Mouse (Mus musculus) forebrain, embryonic 11.5 days (tissue): Measurements from ENCODE around the gene Plekhf1. TPM values are rescaled to one million over a fixed set of nuclear protein-coding genes. Genes with fewer than 3 reads are reported as not detected.

Experiments
- ATAC-seq: fragments of 200-750 bp; cut with Nextera tagmentation; replicated peaks from 2 replicates; pipeline ENCODE4 v1.8.0; 2017; ENCODE audit warnings: moderate TSS enrichment; ENCODE audit not compliant: low FRiP score
- DNase-seq: peaks from one replicate; pipeline ENCODE4 v3.0.0-alpha.2; 2017; ENCODE audit warnings: low spot score
- H3K27ac ChIP-seq: fragments of 300-500 bp; sonication (generic); 2 replicates; pipeline ENCODE4 v1.5.1; 2014; ENCODE audit warnings: low read depth, low read length
- H3K27me3 ChIP-seq: fragments of 300-500 bp; sonication (generic); 2 replicates; pipeline ENCODE4 v1.6.1; 2014; ENCODE audit warnings: mild to moderate bottlenecking, low read length, mixed read lengths; ENCODE audit not compliant: control insufficient read depth, insufficient read depth
- H3K36me3 ChIP-seq: fragments of 300-500 bp; sonication (generic); 2 replicates; pipeline ENCODE4 v1.6.1; 2014; ENCODE audit warnings: mild to moderate bottlenecking, low read length, moderate library complexity, mixed read lengths; ENCODE audit not compliant: control insufficient read depth, insufficient read depth
- H3K4me1 ChIP-seq: fragments of 300-500 bp; sonication (generic); replicated peaks from 2 replicates; pipeline ENCODE4 v1.6.1; 2014; ENCODE audit warnings: low read length, mixed read lengths; ENCODE audit not compliant: control insufficient read depth, insufficient read depth
- H3K4me2 ChIP-seq: fragments of 300-500 bp; sonication (generic); 2 replicates; pipeline ENCODE4 v1.6.1; 2014; ENCODE audit warnings: low read depth, mild to moderate bottlenecking, low read length, moderate library complexity, mixed read lengths; ENCODE audit not compliant: severe bottlenecking
- H3K4me3 ChIP-seq: fragments of 300-500 bp; sonication (generic); 2 replicates; pipeline ENCODE4 v1.5.1; 2014; ENCODE audit warnings: low read depth, low read length
- H3K9ac ChIP-seq: fragments of 300-500 bp; sonication (generic); 2 replicates; pipeline ENCODE4 v1.6.1; 2014; ENCODE audit warnings: low read length
- H3K9me3 ChIP-seq: fragments of 300-500 bp; sonication (generic); 2 replicates; pipeline ENCODE4 v1.6.1; 2016; ENCODE audit warnings: low read length, mixed read lengths; ENCODE audit not compliant: control insufficient read depth
- WGBS: fragments of 180-500 bp; shearing (Covaris S2); extraction: QIAGEN DNeasy Blood & Tissue Kit; methylation state at CpG from one replicate; pipeline ENCODE4 v1.1.7; 2014; 5-methylcytosine and 5-hydroxymethylcytosine counted together
- polyA plus RNA-seq: library from polyadenylated mRNA; unstranded; fragments of >200 nt; fragmentation: Nextera tagmentation; extraction: Ambion mirVana; gene quantifications from 2 replicates; pipeline ENCODE4 v1.2.1, GENCODE M21; 2014

Gene Plekhf1
- polyA plus RNA-seq, 1 experiment from 2014 or later, result 1.4 TPM

GRCm38 (mm10) chr7:38214473-38215214 is 13.2 kb downstream of the Plekhf1 start:
- no peaks in the 10 kb centered on the region for H3K36me3 ChIP-seq
- no peak for DNase-seq
- H3K9ac ChIP-seq, result no peak overlapping the region
- H3K4me2 ChIP-seq, result no peak overlapping the region
- H3K27me3 ChIP-seq, result no peaks in the 10 kb centered on the region
- H3K4me3 ChIP-seq, result no peak overlapping the region
- H3K4me1 ChIP-seq, result no peaks in the 10 kb centered on the region
- WGBS, result 69% methylated on average over 5 of the region's 5 CpGs
- no peak overlapping the region for H3K27ac ChIP-seq
- no peaks in the 10 kb centered on the region for H3K9me3 ChIP-seq
- ATAC-seq, result no peak

GRCm38 (mm10) chr7:38212651-38213062 is 15.2 kb downstream of the Plekhf1 start:
- 61% methylated on average over 3 of the region's 3 CpGs for WGBS
- ATAC-seq, result no peak
- H3K4me3 ChIP-seq, result no peak overlapping the region
- no peaks in the 10 kb centered on the region for H3K9me3 ChIP-seq
- H3K4me1 ChIP-seq, result no peaks in the 10 kb centered on the region
- H3K36me3 ChIP-seq, result no peaks in the 10 kb centered on the region
- no peak overlapping the region for H3K27ac ChIP-seq
- no peak for DNase-seq
- H3K4me2 ChIP-seq, result no peak overlapping the region
- no peaks in the 10 kb centered on the region for H3K27me3 ChIP-seq
- no peak overlapping the region for H3K9ac ChIP-seq

- DNase-seq (no peak), ATAC-seq (no peak)
- Histone ChIP-seq H3K4me2 (no peak overlapping the region), H3K27ac (no peak overlapping the region), H3K4me1 (no peaks in the 10 kb centered on the region), H3K4me3 (no peak overlapping the region), H3K9me3 (no peaks in the 10 kb centered on the region), H3K36me3 (no peaks in the 10 kb centered on the region), H3K9ac (no peak overlapping the region), H3K27me3 (no peaks in the 10 kb centered on the region)
- 76% methylated on average over 11 of the region's 11 CpGs for WGBS
Observed at GRCm38 (mm10) chr7:38209478-38210152, 18.2 kb downstream of the Plekhf1 start.

GRCm38 (mm10) chr7:38208969-38209368 is 18.8 kb downstream of the Plekhf1 start:
- no peak for DNase-seq
- Histone ChIP-seq H3K36me3 (no peaks in the 10 kb centered on the region), H3K27me3 (no peaks in the 10 kb centered on the region), H3K27ac (no peak overlapping the region), H3K4me2 (no peak overlapping the region), H3K9ac (no peak overlapping the region), H3K4me1 (no peaks in the 10 kb centered on the region), H3K4me3 (no peak overlapping the region), H3K9me3 (no peaks in the 10 kb centered on the region)
- no peak for ATAC-seq
- WGBS, result 78% methylated on average over 3 of the region's 3 CpGs

GRCm38 (mm10) chr7:38206564-38206963 is 21.3 kb downstream of the Plekhf1 start:
- no peaks in the 10 kb centered on the region for H3K9me3 ChIP-seq
- no peak for ATAC-seq
- H3K27ac ChIP-seq, result no peak overlapping the region
- no peak overlapping the region for H3K4me2 ChIP-seq
- no peaks in the 10 kb centered on the region for H3K27me3 ChIP-seq
- DNase-seq, result no peak
- H3K36me3 ChIP-seq, result no peaks in the 10 kb centered on the region
- no peak overlapping the region for H3K9ac ChIP-seq
- WGBS, result 86% methylated on average over 3 of the region's 3 CpGs
- no peak overlapping the region for H3K4me3 ChIP-seq
- no peaks in the 10 kb centered on the region for H3K4me1 ChIP-seq

- H3K9me3 ChIP-seq, result no peaks in the 10 kb centered on the region
- H3K36me3 ChIP-seq, result no peaks in the 10 kb centered on the region
- no peak for ATAC-seq
- no peak overlapping the region for H3K4me2 ChIP-seq
- H3K4me3 ChIP-seq, result no peak overlapping the region
- no peaks in the 10 kb centered on the region for H3K27me3 ChIP-seq
- DNase-seq, result no peak
- no peaks in the 10 kb centered on the region; the same call in 1 of the 2 replicates for H3K4me1 ChIP-seq
- no peak overlapping the region for H3K27ac ChIP-seq
- WGBS, result 47% methylated on average over 2 of the region's 2 CpGs
- no peak overlapping the region for H3K9ac ChIP-seq
Observed at GRCm38 (mm10) chr7:38205801-38206200, 22.0 kb downstream of the Plekhf1 start.

- no peaks in the 10 kb centered on the region for H3K36me3 ChIP-seq
- peaks cover 3% of the 10 kb centered on the region; the same call in 1 of the 2 replicates for H3K4me1 ChIP-seq
- no peaks in the 10 kb centered on the region for H3K9me3 ChIP-seq
- DNase-seq, result no peak
- WGBS, result 87% methylated on average over 6 of the region's 6 CpGs
- no peak overlapping the region for H3K9ac ChIP-seq
- H3K27ac ChIP-seq, result no peak overlapping the region
- H3K27me3 ChIP-seq, result no peaks in the 10 kb centered on the region
- H3K4me3 ChIP-seq, result no peak overlapping the region
- H3K4me2 ChIP-seq, result no peak overlapping the region
- ATAC-seq, result no peak
Observed at GRCm38 (mm10) chr7:38204314-38204713, 23.5 kb downstream of the Plekhf1 start.

- Histone ChIP-seq H3K4me3 (no peak overlapping the region), H3K36me3 (no peaks in the 10 kb centered on the region), H3K27ac (no peak overlapping the region), H3K9me3 (no peaks in the 10 kb centered on the region), H3K4me1 (peaks cover 3% of the 10 kb centered on the region; the same call in 1 of the 2 replicates), H3K4me2 (0 out of 2 replicates have a peak overlapping the region, but pooled peaks have one; percentile 5), H3K9ac (no peak overlapping the region), H3K27me3 (no peaks in the 10 kb centered on the region)
- no peak for DNase-seq
- ATAC-seq, result 0 out of 2 replicates have a peak, but pooled peaks have one; percentile 11
- WGBS, result 45% methylated on average over 3 of the region's 3 CpGs
Observed at GRCm38 (mm10) chr7:38201290-38201658, 26.5 kb downstream of the Plekhf1 start.
